Mouse (Mus musculus) liver, embryonic 15.5 days (tissue): ENCODE data around the gene Zscan5b. TPM values are rescaled to one million over a fixed set of nuclear protein-coding genes. Genes with fewer than 3 reads are reported as not detected.
A peak's percentile ranks its signal among the peaks of the same experiment; 100 is the strongest.
"Not testable (repeated sequence)": the region's sequence is repeated elsewhere in the genome, so short reads cannot be mapped to it uniquely, and the experiment has no call there.

ENCODE experiments used
- ATAC-seq: fragments of 200-750 bp; cut with Nextera tagmentation; 2 replicates; pipeline ENCODE4 v1.8.0; 2017; ENCODE audit warnings: moderate number of reproducible peaks, mild to moderate bottlenecking, moderate library complexity; ENCODE audit not compliant: insufficient read depth
- H3K27ac ChIP-seq: fragments of 300-500 bp; sonication (generic); replicated peaks from 2 replicates; pipeline ENCODE4 v1.5.1; 2015; ENCODE audit warnings: mild to moderate bottlenecking, inconsistent platforms
- H3K27me3 ChIP-seq: fragments of 300-500 bp; sonication (generic); 2 replicates; pipeline ENCODE4 v1.6.1; 2015; ENCODE audit warnings: mild to moderate bottlenecking, inconsistent platforms
- H3K36me3 ChIP-seq: fragments of 300-500 bp; sonication (generic); replicated peaks from 2 replicates; pipeline ENCODE4 v1.6.1; 2015; ENCODE audit warnings: moderate library complexity, mild to moderate bottlenecking, inconsistent platforms
- H3K4me1 ChIP-seq: fragments of 300-500 bp; sonication (generic); replicated peaks from 2 replicates; pipeline ENCODE4 v1.6.1; 2015; ENCODE audit warnings: inconsistent platforms
- H3K4me2 ChIP-seq: fragments of 300-500 bp; sonication (generic); 2 replicates; pipeline ENCODE4 v1.6.1; 2015; ENCODE audit warnings: moderate library complexity, mild to moderate bottlenecking, inconsistent platforms
- H3K4me3 ChIP-seq: fragments of 300-500 bp; sonication (generic); replicated peaks from 2 replicates; pipeline ENCODE4 v1.5.1; 2015; ENCODE audit warnings: mild to moderate bottlenecking, inconsistent platforms
- H3K9ac ChIP-seq: fragments of 300-500 bp; sonication (generic); 2 replicates; pipeline ENCODE4 v1.6.1; 2015; ENCODE audit warnings: moderate library complexity, mild to moderate bottlenecking, inconsistent platforms
- H3K9me3 ChIP-seq: fragments of 300-500 bp; sonication (generic); replicated peaks from 2 replicates; pipeline ENCODE4 v1.6.1; 2016; ENCODE audit warnings: inconsistent platforms
- WGBS: fragments of 180-500 bp; shearing (Covaris S2); methylation state at CpG from one replicate; pipeline ENCODE4 v1.1.7; 2015; ENCODE audit warnings: mixed read lengths; ENCODE audit not compliant: insufficient replicate concordance; 5-methylcytosine and 5-hydroxymethylcytosine counted together
- polyA plus RNA-seq: library from polyadenylated mRNA; unstranded; fragments of >200 nt; fragmentation: Nextera tagmentation; extraction: Ambion mirVana; gene quantifications from 2 replicates; pipeline ENCODE4 v1.2.1, GENCODE M21; 2015

Zscan5b gene
- polyA plus RNA-seq, 1 experiment from 2014 or later: not detected

- Histone ChIP-seq H3K4me2 (no peak overlapping the region), H3K27ac (no peak overlapping the region), H3K36me3 (peaks cover 18% of the 10 kb centered on the region; the same call in 1 of the 2 replicates), H3K4me3 (no peak overlapping the region), H3K9ac (no peak overlapping the region), H3K9me3 (no peaks in the 10 kb centered on the region), H3K4me1 (no peaks in the 10 kb centered on the region), H3K27me3 (no peaks in the 10 kb centered on the region)
- ATAC-seq: 0 out of 2 replicates have a peak, but pooled peaks have one; percentile 15
- WGBS: 53% methylated on average over 45 of the region's 45 CpGs
Observed at GRCm38 (mm10) chr7:6189542-6189941, 32.5 kb upstream of the Zscan5b start.

- H3K27me3 ChIP-seq: no peaks in the 10 kb centered on the region
- H3K4me2 ChIP-seq: no peak overlapping the region
- peaks cover 11% of the 10 kb centered on the region; the same call in 1 of the 2 replicates for H3K36me3 ChIP-seq
- WGBS: 14% methylated on average over 3 of the region's 3 CpGs
- ATAC-seq: no peak
- H3K4me1 ChIP-seq: no peaks in the 10 kb centered on the region
- H3K9me3 ChIP-seq: no peaks in the 10 kb centered on the region
- H3K9ac ChIP-seq: no peak overlapping the region
- no peak overlapping the region for H3K4me3 ChIP-seq
- H3K27ac ChIP-seq: no peak overlapping the region
Observed at GRCm38 (mm10) chr7:6191376-6191775, 30.7 kb upstream of the Zscan5b start.

- peak; percentile 52; the same call in 1 of the 2 replicates for ATAC-seq
- H3K9me3 ChIP-seq: no peaks in the 10 kb centered on the region
- H3K27ac ChIP-seq: no peak overlapping the region
- H3K4me1 ChIP-seq: no peaks in the 10 kb centered on the region
- H3K9ac ChIP-seq: no peak overlapping the region
- no peak overlapping the region for H3K4me2 ChIP-seq
- WGBS: 17% methylated on average over 5 of the region's 5 CpGs
- H3K4me3 ChIP-seq: no peak overlapping the region
- no peaks in the 10 kb centered on the region for H3K27me3 ChIP-seq
- 0 out of 2 replicates have a peak, but pooled peaks cover 8% of the 10 kb centered on the region for H3K36me3 ChIP-seq
Observed at GRCm38 (mm10) chr7:6194129-6194528, 27.9 kb upstream of the Zscan5b start.

GRCm38 (mm10) chr7:6195777-6196176 lies 26.3 kb upstream of the Zscan5b start:
- Histone ChIP-seq H3K4me3 (no peak overlapping the region), H3K27ac (no peak overlapping the region), H3K9me3 (no peaks in the 10 kb centered on the region), H3K36me3 (no peaks in the 10 kb centered on the region), H3K9ac (no peak overlapping the region), H3K4me1 (no peaks in the 10 kb centered on the region), H3K4me2 (no peak overlapping the region), H3K27me3 (no peaks in the 10 kb centered on the region)
- WGBS: 39% methylated on average over 2 of the region's 2 CpGs
- ATAC-seq: no peak

GRCm38 (mm10) chr7:6196790-6197189 lies 25.3 kb upstream of the Zscan5b start, which contains the start of gene Galp:
TSS of gene Galp (plus strand) at chr7:6197090.
- Histone ChIP-seq H3K9ac (no peak within 1 kb of the TSS), H3K36me3 (no peaks in the 10 kb centered on the region), H3K9me3 (no peaks in the 10 kb centered on the region), H3K4me2 (no peak within 1 kb of the TSS), H3K4me1 (no peaks in the 10 kb centered on the region), H3K4me3 (no peak within 1 kb of the TSS), H3K27me3 (no peaks in the 10 kb centered on the region), H3K27ac (no peak within 1 kb of the TSS)
- WGBS: 38% methylated on average over 3 of the region's 3 CpGs
- ATAC-seq: no peak

- H3K27me3 ChIP-seq: no peaks in the 10 kb centered on the region
- no peaks in the 10 kb centered on the region for H3K36me3 ChIP-seq
- no peaks in the 10 kb centered on the region for H3K4me1 ChIP-seq
- H3K9ac ChIP-seq: no peak overlapping the region
- WGBS: 49% methylated on average over 3 of the region's 3 CpGs
- ATAC-seq: no peak
- H3K4me2 ChIP-seq: no peak overlapping the region
- no peaks in the 10 kb centered on the region for H3K9me3 ChIP-seq
- no peak overlapping the region for H3K4me3 ChIP-seq
- no peak overlapping the region for H3K27ac ChIP-seq
Observed at GRCm38 (mm10) chr7:6204200-6204599, 17.9 kb upstream of the Zscan5b start.

- ATAC-seq: no peak
- H3K9ac ChIP-seq: no peak overlapping the region
- H3K27ac ChIP-seq: no peak overlapping the region
- no peaks in the 10 kb centered on the region for H3K27me3 ChIP-seq
- 26% methylated on average over 5 of the region's 5 CpGs for WGBS
- no peak overlapping the region for H3K4me2 ChIP-seq
- no peaks in the 10 kb centered on the region for H3K9me3 ChIP-seq
- H3K4me1 ChIP-seq: no peaks in the 10 kb centered on the region
- no peaks in the 10 kb centered on the region for H3K36me3 ChIP-seq
- no peak overlapping the region for H3K4me3 ChIP-seq
Observed at GRCm38 (mm10) chr7:6213144-6213543, 8.9 kb upstream of the Zscan5b start.

- H3K36me3 ChIP-seq, H3K27me3 ChIP-seq, H3K4me1 ChIP-seq, H3K9me3 ChIP-seq, H3K9ac ChIP-seq, ATAC-seq, H3K4me2 ChIP-seq, H3K4me3 ChIP-seq, H3K27ac ChIP-seq: not testable (repeated sequence)
- 44% methylated on average over 4 of the region's 4 CpGs for WGBS
Observed at GRCm38 (mm10) chr7:6214691-6215090, 7.4 kb upstream of the Zscan5b start.

- H3K4me2 ChIP-seq: no peak overlapping the region
- H3K9me3 ChIP-seq: no peaks in the 10 kb centered on the region
- H3K9ac ChIP-seq: no peak overlapping the region
- 45% methylated on average over 3 of the region's 3 CpGs for WGBS
- H3K4me1 ChIP-seq: no peaks in the 10 kb centered on the region
- no peak for ATAC-seq
- H3K27me3 ChIP-seq: no peaks in the 10 kb centered on the region
- no peak overlapping the region for H3K4me3 ChIP-seq
- H3K36me3 ChIP-seq: no peaks in the 10 kb centered on the region
- no peak overlapping the region for H3K27ac ChIP-seq
Observed at GRCm38 (mm10) chr7:6220147-6220546, 1.9 kb upstream of the Zscan5b start.

- H3K27me3 ChIP-seq, H3K36me3 ChIP-seq, H3K27ac ChIP-seq, H3K4me2 ChIP-seq, H3K9ac ChIP-seq, H3K9me3 ChIP-seq, H3K4me3 ChIP-seq, H3K4me1 ChIP-seq, ATAC-seq: not testable (repeated sequence)
- 50% methylated on average over 8 of the region's 8 CpGs for WGBS
Observed at GRCm38 (mm10) chr7:6228491-6228890, 6.4 kb downstream of the Zscan5b start.

GRCm38 (mm10) chr7:6239787-6240186 lies 17.7 kb downstream of the Zscan5b start:
- no peaks in the 10 kb centered on the region for H3K36me3 ChIP-seq
- no peaks in the 10 kb centered on the region for H3K27me3 ChIP-seq
- no peak overlapping the region for H3K4me2 ChIP-seq
- 36% methylated on average over 11 of the region's 11 CpGs for WGBS
- ATAC-seq: no peak
- no peak overlapping the region for H3K9ac ChIP-seq
- H3K9me3 ChIP-seq: no peaks in the 10 kb centered on the region
- no peak overlapping the region for H3K27ac ChIP-seq
- H3K4me3 ChIP-seq: no peak overlapping the region
- no peaks in the 10 kb centered on the region for H3K4me1 ChIP-seq

GRCm38 (mm10) chr7:6240841-6241425 lies 18.9 kb downstream of the Zscan5b start:
- not testable (repeated sequence) for H3K27me3 ChIP-seq, H3K36me3 ChIP-seq, H3K4me3 ChIP-seq, H3K27ac ChIP-seq, H3K9me3 ChIP-seq, H3K4me1 ChIP-seq, H3K4me2 ChIP-seq, H3K9ac ChIP-seq, ATAC-seq
- 5% methylated on average over 1 of the region's 1 CpGs for WGBS
